Mouse (Mus musculus) neural tube, embryonic 14.5 days (tissue): ENCODE data around the gene Slc39a8. TPM values are rescaled to one million over a fixed set of nuclear protein-coding genes. Genes with fewer than 3 reads are reported as not detected.

Experiments
- ATAC-seq: fragments of 200-750 bp; cut with Nextera tagmentation; 2 replicates; pipeline ENCODE4 v1.8.0; 2017; ENCODE audit warnings: low read depth, mild to moderate bottlenecking, moderate TSS enrichment, moderate library complexity
- H3K27ac ChIP-seq: fragments of 300-500 bp; sonication (generic); 2 replicates; pipeline ENCODE4 v1.5.1; 2014; ENCODE audit warnings: low read depth, mild to moderate bottlenecking, control low read depth, low read length, moderate library complexity, mixed read lengths
- H3K27me3 ChIP-seq: fragments of 300-500 bp; sonication (generic); 2 replicates; pipeline ENCODE4 v1.6.1; 2014; ENCODE audit warnings: low read length; ENCODE audit not compliant: control insufficient read depth, insufficient read depth
- H3K36me3 ChIP-seq: fragments of 300-500 bp; sonication (generic); 2 replicates; pipeline ENCODE4 v1.6.1; 2014; ENCODE audit warnings: low read length, mixed read lengths; ENCODE audit not compliant: control insufficient read depth, insufficient read depth
- H3K4me1 ChIP-seq: fragments of 300-500 bp; sonication (generic); 2 replicates; pipeline ENCODE4 v1.6.1; 2014; ENCODE audit warnings: low read length; ENCODE audit not compliant: control insufficient read depth, insufficient read depth
- H3K4me2 ChIP-seq: fragments of 300-500 bp; sonication (generic); 2 replicates; pipeline ENCODE4 v1.6.1; 2014; ENCODE audit warnings: mild to moderate bottlenecking, low read depth, low read length, control low read depth
- H3K4me3 ChIP-seq: fragments of 300-500 bp; sonication (generic); 2 replicates; pipeline ENCODE4 v1.5.1; 2014; ENCODE audit warnings: low read depth, low read length, control low read depth, mixed read lengths
- H3K9ac ChIP-seq: fragments of 300-500 bp; sonication (generic); replicated peaks from 2 replicates; pipeline ENCODE4 v1.6.1; 2014; ENCODE audit warnings: low read depth, mild to moderate bottlenecking, control low read depth, low read length, mixed read lengths
- H3K9me3 ChIP-seq: fragments of 300-500 bp; sonication (generic); 2 replicates; pipeline ENCODE4 v1.6.1; 2016; ENCODE audit warnings: low read length; ENCODE audit not compliant: control insufficient read depth
- WGBS: fragments of 180-500 bp; shearing (Covaris S2); extraction: QIAGEN DNeasy Blood & Tissue Kit; methylation state at CpG from one replicate; pipeline ENCODE4 v1.1.7; 2014; 5-methylcytosine and 5-hydroxymethylcytosine counted together
- polyA plus RNA-seq: library from polyadenylated mRNA; unstranded; fragments of >200 nt; fragmentation: Nextera tagmentation; extraction: Ambion mirVana; gene quantifications from 2 replicates; pipeline ENCODE4 v1.2.1, GENCODE M21; 2014

Gene Slc39a8
- polyA plus RNA-seq, 1 experiment from 2014 or later: 8.3 TPM

DNA sequence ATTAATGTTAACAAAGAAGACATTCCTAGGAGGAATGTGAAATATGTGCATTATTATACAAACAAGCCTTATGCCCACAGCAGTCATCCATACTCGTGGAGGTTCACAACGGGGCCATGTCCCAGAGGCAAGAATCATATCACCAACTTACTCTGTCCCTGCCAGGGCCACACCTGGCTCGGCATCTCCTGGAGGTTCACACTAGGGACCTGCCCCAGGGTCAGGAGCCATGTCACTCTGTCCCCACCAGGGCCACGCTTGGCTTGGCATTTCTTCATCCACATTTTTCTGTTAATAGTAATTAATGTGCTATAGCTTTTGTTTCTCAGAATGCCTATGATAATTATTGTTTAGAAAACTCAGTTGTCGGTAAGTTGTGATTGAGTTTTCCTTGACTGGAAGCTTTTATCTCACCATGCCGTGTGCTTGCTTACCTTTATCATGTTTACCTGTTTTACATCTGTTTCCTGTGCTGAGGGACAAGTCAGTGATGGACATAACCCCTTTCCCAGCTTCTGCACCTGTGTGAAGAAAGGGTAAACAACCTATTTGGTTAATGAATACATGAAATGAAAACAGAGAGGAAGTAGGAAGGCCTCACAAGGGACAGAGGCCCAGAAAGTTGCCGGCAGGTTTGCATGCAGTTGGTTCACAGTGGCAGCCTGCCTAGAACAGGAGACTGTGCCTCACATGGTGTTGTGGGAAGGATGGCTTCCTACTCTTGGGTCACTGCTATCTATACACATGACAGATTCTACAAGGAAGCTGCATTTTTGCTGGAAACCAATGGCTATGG lies 16.8 kb downstream of the Slc39a8 start:
- ATAC-seq: no peak
- no peaks in the 10 kb centered on the region for H3K27me3 ChIP-seq

DNA sequence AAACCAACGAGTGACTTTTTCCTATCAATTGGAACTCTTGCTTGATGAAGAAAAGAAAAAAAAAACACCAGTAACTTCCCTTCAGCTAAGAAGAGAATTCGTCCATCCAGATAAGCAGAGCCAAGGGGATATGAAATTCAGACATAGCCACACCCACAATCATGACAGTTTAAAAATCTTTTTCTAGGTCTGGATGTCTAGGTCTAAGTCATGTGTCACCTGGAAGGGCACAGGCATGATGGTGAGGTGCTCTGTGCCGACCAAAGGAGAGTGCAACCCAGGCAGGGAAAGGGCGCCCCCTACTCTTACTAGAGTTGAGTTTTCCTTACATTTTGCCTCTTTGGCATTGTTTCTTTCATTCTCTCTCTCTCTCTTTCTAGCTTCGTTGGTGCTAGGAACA lies 18.1 kb downstream of the Slc39a8 start:
- Histone ChIP-seq H3K9me3 (no peaks in the 10 kb centered on the region), H3K4me3 (no peak overlapping the region), H3K4me1 (no peaks in the 10 kb centered on the region), H3K36me3 (no peaks in the 10 kb centered on the region), H3K9ac (no peak overlapping the region), H3K4me2 (no peak overlapping the region), H3K27ac (no peak overlapping the region), H3K27me3 (no peaks in the 10 kb centered on the region)
- ATAC-seq: no peak
- 79% methylated on average over 5 of the region's 5 CpGs for WGBS

More for the DNA sequence above, 16.8 kb downstream of the Slc39a8 start:
- no peaks in the 10 kb centered on the region for H3K4me1 ChIP-seq
- WGBS: 86% methylated on average over 7 of the region's 7 CpGs
- no peak overlapping the region for H3K4me2 ChIP-seq
- no peak overlapping the region for H3K9ac ChIP-seq
- no peaks in the 10 kb centered on the region for H3K9me3 ChIP-seq
- H3K27ac ChIP-seq: no peak overlapping the region
- no peak overlapping the region for H3K4me3 ChIP-seq
- no peaks in the 10 kb centered on the region for H3K36me3 ChIP-seq

DNA sequence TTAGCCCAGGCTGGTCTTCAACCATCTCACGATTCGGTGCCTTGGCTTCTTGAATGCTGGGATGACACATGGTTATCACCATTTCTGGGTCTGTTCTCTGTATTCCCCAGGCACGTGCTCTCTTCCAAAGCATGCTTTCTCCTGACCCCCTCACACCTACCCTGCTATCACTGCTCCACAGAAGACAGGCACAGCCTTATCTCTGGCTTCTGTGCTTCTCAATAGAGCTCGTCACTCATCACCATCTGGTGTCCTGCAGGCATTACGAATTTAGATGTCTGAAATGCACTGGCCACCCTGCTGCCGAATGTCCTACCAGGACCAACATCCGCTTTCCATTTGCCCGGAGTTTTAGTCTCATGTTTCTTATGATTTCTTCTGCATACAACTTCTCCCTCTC lies 18.6 kb downstream of the Slc39a8 start:
- Histone ChIP-seq H3K27me3 (no peaks in the 10 kb centered on the region), H3K36me3 (no peaks in the 10 kb centered on the region), H3K4me3 (no peak overlapping the region), H3K4me2 (no peak overlapping the region), H3K27ac (no peak overlapping the region), H3K9ac (no peak overlapping the region), H3K4me1 (no peaks in the 10 kb centered on the region), H3K9me3 (no peaks in the 10 kb centered on the region)
- no peak for ATAC-seq
- 89% methylated on average over 8 of the region's 8 CpGs for WGBS

DNA sequence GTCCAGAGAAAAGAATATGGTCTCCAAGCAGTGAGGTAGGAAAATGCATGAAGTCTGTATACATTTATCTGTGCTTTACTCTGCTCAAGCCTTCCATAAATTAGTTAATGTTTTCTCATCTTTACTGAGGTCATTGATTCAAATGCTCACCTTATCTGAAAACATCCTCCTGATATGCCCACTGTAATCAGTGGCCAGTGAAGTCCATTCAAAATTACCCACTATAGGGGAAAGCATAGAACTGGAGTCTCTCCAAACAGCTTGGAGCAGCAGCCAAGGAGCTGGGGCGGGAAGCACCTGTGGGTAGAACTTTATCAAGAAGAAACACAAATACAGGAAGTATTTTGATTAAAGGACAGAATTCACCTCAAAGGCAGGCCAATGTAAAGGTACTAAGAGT lies 19.8 kb downstream of the Slc39a8 start:
- ATAC-seq: no peak
- H3K9ac ChIP-seq: no peak overlapping the region
- 100% methylated on average over 1 of the region's 1 CpGs for WGBS

DNA sequence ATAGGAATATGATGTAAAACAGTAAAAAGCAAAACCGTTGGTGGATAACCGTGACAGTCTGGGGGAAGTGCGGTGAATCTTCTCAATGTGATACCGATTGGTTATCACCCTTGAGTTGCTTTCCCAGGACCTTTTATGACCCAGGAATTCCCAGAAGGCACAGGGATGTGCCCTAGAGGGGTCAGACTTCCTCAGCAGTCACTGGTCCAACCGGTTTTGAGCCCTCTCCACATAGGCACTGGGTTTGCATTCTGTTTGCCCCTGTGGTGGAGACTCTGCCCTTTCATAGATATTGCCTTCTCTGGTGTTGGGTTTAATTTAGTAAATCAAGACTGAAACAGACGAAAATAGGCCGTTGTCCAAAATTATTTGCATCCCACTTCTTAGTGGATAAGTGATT lies 20.8 kb downstream of the Slc39a8 start:
- no peak overlapping the region for H3K9ac ChIP-seq
- WGBS: 67% methylated on average over 7 of the region's 7 CpGs
- no peak overlapping the region for H3K4me3 ChIP-seq
- no peak overlapping the region for H3K27ac ChIP-seq
- ATAC-seq: no peak
- H3K36me3 ChIP-seq: no peaks in the 10 kb centered on the region
- no peaks in the 10 kb centered on the region for H3K27me3 ChIP-seq
- H3K9me3 ChIP-seq: no peaks in the 10 kb centered on the region
- H3K4me1 ChIP-seq: no peaks in the 10 kb centered on the region
- no peak overlapping the region for H3K4me2 ChIP-seq

More for the DNA sequence above, 19.8 kb downstream of the Slc39a8 start:
- no peaks in the 10 kb centered on the region for H3K9me3 ChIP-seq
- no peaks in the 10 kb centered on the region for H3K27me3 ChIP-seq
- H3K4me1 ChIP-seq: no peaks in the 10 kb centered on the region
- H3K4me2 ChIP-seq: no peak overlapping the region
- H3K36me3 ChIP-seq: no peaks in the 10 kb centered on the region
- no peak overlapping the region for H3K27ac ChIP-seq
- no peak overlapping the region for H3K4me3 ChIP-seq

DNA sequence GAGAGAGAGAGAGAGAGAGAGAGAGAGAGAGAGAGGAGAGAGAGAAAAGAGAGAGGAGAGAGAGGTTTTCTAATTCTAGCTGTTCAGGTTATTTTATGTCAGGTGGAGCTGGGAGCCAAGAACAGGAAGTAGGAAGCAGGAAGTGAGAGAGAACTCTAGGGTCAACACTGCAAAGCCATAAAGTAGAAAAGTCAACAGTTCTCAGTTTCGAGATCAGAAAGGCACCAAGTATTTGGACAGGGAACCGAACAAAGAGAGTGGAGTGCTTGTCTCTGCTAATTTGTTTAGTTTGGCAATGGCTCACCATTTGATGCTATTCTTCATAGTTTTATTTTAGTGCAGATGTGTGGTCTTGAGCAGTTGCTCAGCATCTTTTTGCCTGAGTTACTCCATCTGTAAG lies 26.5 kb downstream of the Slc39a8 start:
- no peak for ATAC-seq
- H3K9me3 ChIP-seq: no peaks in the 10 kb centered on the region
- 64% methylated on average over 2 of the region's 2 CpGs for WGBS

DNA sequence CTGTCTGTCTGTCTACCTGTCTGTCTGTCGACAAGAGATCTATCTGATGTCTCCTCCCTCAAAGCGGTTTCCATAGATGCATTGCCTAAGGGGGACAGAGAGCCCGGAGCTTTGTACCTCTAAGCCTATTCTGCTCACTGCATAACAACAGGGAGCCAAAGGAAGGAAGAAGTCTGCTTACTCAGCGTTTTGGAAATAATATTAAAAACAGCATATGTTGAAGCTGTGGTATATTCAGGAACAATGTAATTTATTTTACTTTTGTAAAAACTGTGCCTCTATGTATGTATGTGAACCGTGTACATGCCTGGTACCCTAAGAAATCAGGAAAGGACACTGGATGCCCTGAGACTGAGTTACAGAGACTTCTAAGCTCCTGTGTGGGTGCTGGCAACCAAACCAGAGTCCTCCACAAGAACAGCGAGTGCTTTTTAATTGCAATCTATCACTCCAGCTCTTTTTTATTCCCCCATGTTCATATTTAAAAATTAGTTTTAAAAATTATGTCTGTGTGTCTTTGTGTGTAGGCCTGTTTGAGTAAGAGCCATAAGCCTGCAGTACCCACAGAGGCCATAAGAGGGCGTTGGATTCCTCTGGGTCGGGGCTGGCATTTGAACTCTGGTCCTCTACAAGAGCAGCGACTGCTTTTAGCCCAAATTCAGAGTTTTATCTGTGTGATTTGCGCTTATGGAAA lies 28.7 kb downstream of the Slc39a8 start:
- Histone ChIP-seq H3K9me3 (no peaks in the 10 kb centered on the region), H3K9ac (no peak overlapping the region), H3K4me2 (no peak overlapping the region), H3K27ac (no peak overlapping the region), H3K36me3 (no peaks in the 10 kb centered on the region), H3K4me3 (no peak overlapping the region), H3K27me3 (no peaks in the 10 kb centered on the region), H3K4me1 (no peaks in the 10 kb centered on the region)
- ATAC-seq: no peak
- WGBS: 85% methylated on average over 10 of the region's 10 CpGs

More for the DNA sequence above, 26.5 kb downstream of the Slc39a8 start:
- Histone ChIP-seq H3K4me3 (no peak overlapping the region), H3K4me1 (no peaks in the 10 kb centered on the region), H3K27me3 (no peaks in the 10 kb centered on the region), H3K4me2 (no peak overlapping the region), H3K27ac (no peak overlapping the region), H3K9ac (no peak overlapping the region), H3K36me3 (no peaks in the 10 kb centered on the region)

DNA sequence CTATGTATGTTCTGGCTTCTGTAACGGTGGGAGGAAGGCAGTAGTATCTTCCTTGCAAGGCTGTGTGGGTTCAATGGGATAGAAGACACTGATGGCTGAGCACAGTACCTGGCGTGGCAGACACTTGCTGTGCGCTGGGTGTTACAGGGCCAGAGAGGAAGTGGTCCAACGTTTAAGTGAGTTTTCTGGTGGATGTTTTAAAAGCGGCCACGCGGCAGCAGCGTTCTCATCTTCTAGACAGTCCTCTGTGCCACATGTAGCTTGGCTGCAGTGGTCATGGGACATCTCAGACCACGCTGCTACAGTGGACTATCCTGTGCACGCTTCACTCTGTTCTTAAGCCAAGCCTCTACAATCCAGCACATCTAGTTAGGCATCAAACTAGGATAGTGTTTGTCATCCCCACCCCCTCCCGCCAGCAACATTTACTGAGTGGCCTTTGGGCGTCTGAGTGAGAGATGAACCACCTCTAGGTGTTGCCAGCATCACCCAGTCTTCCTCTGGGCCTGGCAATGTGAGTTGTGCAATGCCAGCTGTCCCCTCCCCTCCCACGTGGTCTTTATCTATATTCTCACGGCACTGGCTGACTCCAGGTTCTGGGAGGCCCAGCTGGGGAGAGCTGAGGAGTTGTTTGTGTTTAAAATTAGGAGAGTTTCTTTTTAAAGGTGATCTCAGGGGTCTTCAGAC lies 29.4 kb downstream of the Slc39a8 start:
- no peak overlapping the region for H3K27ac ChIP-seq
- WGBS: 86% methylated on average over 14 of the region's 14 CpGs
- H3K4me3 ChIP-seq: no peak overlapping the region
- H3K4me2 ChIP-seq: no peak overlapping the region
- no peaks in the 10 kb centered on the region for H3K36me3 ChIP-seq
- H3K4me1 ChIP-seq: no peaks in the 10 kb centered on the region
- H3K27me3 ChIP-seq: no peaks in the 10 kb centered on the region
- no peaks in the 10 kb centered on the region for H3K9me3 ChIP-seq
- H3K9ac ChIP-seq: no peak overlapping the region
- no peak for ATAC-seq

DNA sequence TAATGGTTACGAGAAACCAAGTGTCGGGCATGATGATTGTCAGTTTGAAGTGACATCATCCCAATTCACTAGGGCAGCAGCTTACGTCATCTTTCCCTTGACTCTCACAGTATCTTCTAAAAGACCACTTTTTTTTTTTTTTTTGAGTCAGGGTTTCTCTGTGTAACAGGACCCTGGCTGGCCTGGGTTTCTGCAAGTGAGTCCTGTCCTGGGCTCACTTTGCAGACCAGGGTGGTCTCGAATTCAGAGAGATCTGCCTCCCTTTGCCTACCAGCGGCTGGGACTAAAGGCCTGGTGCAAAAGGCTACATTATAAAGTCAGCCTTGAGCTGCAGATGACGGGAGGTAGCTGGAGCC lies 29.9 kb downstream of the Slc39a8 start:
- no peak overlapping the region for H3K4me3 ChIP-seq
- no peak overlapping the region for H3K9ac ChIP-seq
- H3K4me2 ChIP-seq: no peak overlapping the region
- H3K27me3 ChIP-seq: no peaks in the 10 kb centered on the region
- WGBS: 91% methylated on average over 6 of the region's 6 CpGs
- H3K9me3 ChIP-seq: no peaks in the 10 kb centered on the region
- H3K36me3 ChIP-seq: no peaks in the 10 kb centered on the region
- no peak for ATAC-seq
- no peak overlapping the region for H3K27ac ChIP-seq
- no peaks in the 10 kb centered on the region for H3K4me1 ChIP-seq
